ENCODE assay signal across 13 mouse cellular contexts in genomic region chr1:62784084-62784392, GRCm38 (mm10).
A peak's percentile ranks its signal among the peaks of the same experiment; 100 is the strongest.
DNase-seq lines count a peak whose midpoint lies in the region; ATAC-seq and TF ChIP-seq lines count a peak whose summit lies in the region.
"Had no signal": no experiment of that assay in that cellular context is flagged by ENCODE, and none has a peak within 500 bp of the region (broad histone marks: within the 10 kb centered on the region; RNA-seq: fewer than 3 reads in every experiment).

No protein-coding gene starts in this region.

- no peaks in the 10 kb centered on the region for H3K9me3 ChIP-seq in hindbrain, embryonic 10.5 days
- H3K9me3 ChIP-seq in midbrain, embryonic 12.5 days = no peaks in the 10 kb centered on the region
- H3K9me3 ChIP-seq: intestine, embryonic 15.5 days had no signal

- no peak overlapping the region for H3K4me3 ChIP-seq in hindbrain, embryonic 10.5 days
- H3K4me3 ChIP-seq in midbrain, embryonic 12.5 days = no peak overlapping the region
- H3K4me3 ChIP-seq in thymus, adult 2 months (ENCODE audit: control insufficient read depth, insufficient read depth, low read length) = no peak overlapping the region
- H3K4me3 ChIP-seq: heart, adult 2 months; intestine, embryonic 15.5 days had no signal

- no peak for TF ChIP-seq POLR2A in thymus, adult 2 months (IDR thresholded peaks at IDR 0.05; ENCODE audit: control insufficient read depth, extremely low read depth, insufficient read depth, low read length, poor library complexity)

- no peak overlapping the region for H3K4me2 ChIP-seq in midbrain, embryonic 12.5 days (replicated peaks)
- H3K4me2 ChIP-seq: intestine, embryonic 15.5 days had no signal

- ATAC-seq in midbrain, embryonic 12.5 days (ENCODE audit: low FRiP score, low read depth) = no peak
- ATAC-seq: intestine, embryonic 15.5 days had no signal

- intact Hi-C loops in left cerebral cortex, postnatal 4 days (cut with DNase I) = no loop called here

- peak; percentile 92 for DNase-seq in left cerebral cortex, postnatal 4 days
- no peak for DNase-seq in left cerebral cortex, adult 18-20 months (ENCODE audit: low spot score in 2 of 2)
- peak; percentile 91 for DNase-seq in cerebellum, adult 11-12 months
- no peak for DNase-seq in hindbrain, embryonic 10.5 days (ENCODE audit: low spot score)
- DNase-seq in thymus, postnatal 36 days = no peak
- no peak for DNase-seq in thymus, adult 2 months
- no peak for DNase-seq in ovary, postnatal 10 days (ENCODE audit: low spot score)
- DNase-seq: adrenal gland, postnatal 14 days; heart, adult 2 months; liver had no signal

- H3K27me3 ChIP-seq in hindbrain, embryonic 10.5 days (ENCODE audit: insufficient read depth, poor library complexity, severe bottlenecking) = peaks cover 14% of the 10 kb centered on the region; the same call in 1 of the 2 replicates
- H3K27me3 ChIP-seq in midbrain, embryonic 12.5 days = peaks cover 35% of the 10 kb centered on the region
- H3K27me3 ChIP-seq in thymus, adult 2 months (ENCODE audit: control insufficient read depth, insufficient read depth, low read length) = no peaks in the 10 kb centered on the region
- H3K27me3 ChIP-seq: CH12.LX; intestine, embryonic 15.5 days had no signal

- peaks cover 22% of the 10 kb centered on the region for H3K4me1 ChIP-seq in hindbrain, embryonic 10.5 days (replicated peaks)
- H3K4me1 ChIP-seq in midbrain, embryonic 12.5 days = peaks cover 21% of the 10 kb centered on the region; the same call in 1 of the 2 replicates
- H3K4me1 ChIP-seq in thymus, adult 2 months (replicated peaks; ENCODE audit: control insufficient read depth, insufficient read depth, low read length) = no peaks in the 10 kb centered on the region
- H3K4me1 ChIP-seq: intestine, embryonic 15.5 days had no signal

- peaks cover 29% of the 10 kb centered on the region for H3K36me3 ChIP-seq in hindbrain, embryonic 10.5 days
- H3K36me3 ChIP-seq in midbrain, embryonic 12.5 days = no peaks in the 10 kb centered on the region
- H3K36me3 ChIP-seq in thymus, adult 2 months (ENCODE audit: control insufficient read depth, insufficient read depth, low read length) = no peaks in the 10 kb centered on the region

- peak overlapping the region; percentile 67 for H3K27ac ChIP-seq in hindbrain, embryonic 10.5 days
- H3K27ac ChIP-seq in midbrain, embryonic 12.5 days (replicated peaks) = peak overlapping the region; percentile 27; the same call in 1 of the 2 replicates
- H3K27ac ChIP-seq in thymus, adult 2 months (ENCODE audit: control insufficient read depth, insufficient read depth, low read length) = no peak overlapping the region
- H3K27ac ChIP-seq: heart, adult 2 months; intestine, embryonic 15.5 days had no signal

- no peak overlapping the region for H3K9ac ChIP-seq in midbrain, embryonic 12.5 days (replicated peaks)
- H3K9ac ChIP-seq: intestine, embryonic 15.5 days had no signal

- 77% methylated on average over 5 of the region's 5 CpGs for WGBS in hindbrain, embryonic 10.5 days
- 77% methylated on average over 5 of the region's 5 CpGs for WGBS in midbrain, embryonic 12.5 days
- WGBS in thymus, adult 2 months = 49% methylated on average over 5 of the region's 5 CpGs

- no peak for TF ChIP-seq CTCF in thymus, adult 2 months (IDR thresholded peaks at IDR 0.05; ENCODE audit: borderline replicate concordance, control insufficient read depth, extremely low read depth, insufficient read depth, low read length, poor library complexity)

Comparison
In these comparisons a context has a peak if more than half of its experiments do, and no peak if none do; other contexts are left out.
1. DNase-seq: peak in left cerebral cortex, postnatal 4 days (single experiment) and cerebellum, adult 11-12 months (single experiment); none in left cerebral cortex, adult 18-20 months (0 of 2), hindbrain, embryonic 10.5 days (single experiment), thymus, postnatal 36 days (0 of 2), thymus, adult 2 months (single experiment) and ovary, postnatal 10 days (single experiment).